Mouse (Mus musculus) ES-Bruce4 (cell line): ENCODE measurements around the gene Serf1.

Source experiments
- EP300 ChIP-seq: IDR thresholded peaks from 2 replicates; pipeline ENCODE4 v1.6.1; 2011; ENCODE audit warnings: low read depth, low read length; ENCODE audit not compliant: insufficient read depth
- POLR2A ChIP-seq: IDR thresholded peaks from one replicate; pipeline ENCODE4 v1.8.1; 2011; ENCODE audit warnings: low read length; ENCODE audit not compliant: insufficient read depth

DNA sequence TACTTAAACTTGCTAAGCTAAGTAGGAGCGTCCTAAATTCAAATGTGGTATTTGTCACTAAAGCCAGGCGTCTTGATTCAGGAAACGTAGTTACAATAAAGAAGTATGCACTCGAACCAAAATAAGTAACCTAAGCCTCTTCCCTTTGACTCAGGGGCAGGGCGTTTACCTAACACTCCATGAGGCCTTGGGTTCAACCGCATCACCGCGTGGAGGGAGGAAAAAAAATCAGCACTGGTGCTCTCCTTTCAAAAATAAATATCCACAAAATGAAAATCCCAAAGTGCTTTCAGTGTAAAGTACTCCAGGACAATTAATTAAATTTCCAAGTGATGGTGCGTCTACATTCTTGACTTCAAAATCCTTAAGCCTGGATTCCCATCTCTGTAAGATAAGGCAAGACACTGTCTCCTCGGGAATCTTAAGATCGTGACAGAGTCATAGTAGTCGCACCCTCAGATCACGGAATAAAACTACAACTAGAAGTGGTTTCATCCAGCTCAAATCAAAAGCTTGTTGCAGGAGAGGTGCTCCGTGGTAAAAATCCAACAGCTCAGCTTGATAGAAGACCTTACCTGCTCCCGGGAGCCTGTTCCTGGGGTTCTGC, 4.7 kb upstream of the Serf1 start:
- TF ChIP-seq EP300 = no peak
- no peak for TF ChIP-seq POLR2A
